Mouse (Mus musculus) kidney, postnatal 4 days (tissue): ENCODE data around the gene Ppargc1a.

Source experiments
- DNase-seq, 2 experiments: peaks; one replicate each; pipeline ENCODE4 v3.0.0; 2021; ENCODE audit warnings: mixed read lengths in 2 of 2

The Ppargc1a gene

DNA sequence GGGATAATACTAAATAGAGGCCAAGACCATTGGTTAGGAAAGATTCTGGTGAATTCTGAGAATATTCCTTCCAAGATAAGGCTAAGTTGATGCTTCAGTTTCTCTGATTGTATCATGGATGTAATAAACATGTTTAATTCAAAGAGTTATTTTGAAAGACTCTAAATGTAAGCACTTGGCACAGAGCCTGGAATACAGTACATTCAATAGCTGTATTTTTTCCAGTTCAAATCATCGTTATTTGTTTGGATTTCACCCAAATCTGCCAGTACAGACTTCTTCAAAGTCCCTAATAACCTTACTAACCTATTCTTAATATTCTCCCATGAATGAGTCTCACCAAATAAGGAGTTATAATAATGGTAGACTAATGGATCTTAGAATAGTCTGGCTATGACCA is 157.5 kb downstream of the Ppargc1a start:
- DNase-seq, result no peak

DNA sequence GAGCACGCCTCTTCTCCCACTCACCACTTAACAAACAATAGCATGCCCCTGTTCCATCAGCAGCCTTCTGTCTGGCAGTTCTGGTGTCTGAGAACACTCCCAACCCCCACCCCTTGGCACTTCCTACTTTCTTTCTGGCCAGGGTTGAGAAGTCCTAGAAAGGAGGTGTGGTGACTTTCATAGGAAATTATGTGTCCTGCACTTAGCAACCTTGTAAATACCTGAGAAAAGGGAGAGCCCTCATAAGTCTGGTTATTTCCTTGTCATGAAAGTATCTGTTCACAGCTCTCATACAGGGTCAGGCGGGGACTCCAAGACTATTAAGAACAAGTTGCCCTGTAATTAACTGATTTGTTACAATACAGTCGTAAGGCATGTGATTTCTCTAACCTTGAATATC is 161.1 kb downstream of the Ppargc1a start:
- DNase-seq, result no peak
